Mouse (Mus musculus): ENCODE results near the gene Ccdc71. TPM values are rescaled to one million over a fixed set of nuclear protein-coding genes. Genes with fewer than 3 reads are reported as not detected.
A peak's percentile ranks its signal among the peaks of the same experiment; 100 is the strongest.

The Ccdc71 gene
- total RNA-seq, 2 experiments from 2014 or later, result 28.4 to 41.1 TPM

- no peak for DNase-seq (ENCODE audit: extremely low spot score in 1 of 2, low spot score in 1 of 2)
Observed at GRCm38 (mm10) chr9:108455747-108456571, 4.4 kb upstream of the Ccdc71 start.

GRCm38 (mm10) chr9:108456953-108457352 is 3.4 kb upstream of the Ccdc71 start:
- DNase-seq (ENCODE audit: extremely low spot score in 1 of 2, low spot score in 1 of 2), result no peak

GRCm38 (mm10) chr9:108459939-108460318 is 398 bp upstream of the Ccdc71 start:
- DNase-seq (ENCODE audit: extremely low spot score in 1 of 2, low spot score in 1 of 2), result no peak

- no peak for DNase-seq (ENCODE audit: extremely low spot score in 1 of 2, low spot score in 1 of 2)
Observed at GRCm38 (mm10) chr9:108461181-108461631, 879 bp downstream of the Ccdc71 start, which contains the start of gene Klhdc8b. Klhdc8b (minus strand) TSS chr9:108461581.

GRCm38 (mm10) chr9:108461675-108462074 is 1.3 kb downstream of the Ccdc71 start:
- DNase-seq (ENCODE audit: extremely low spot score in 1 of 2, low spot score in 1 of 2), result no peak

- no peak for DNase-seq (ENCODE audit: extremely low spot score in 1 of 2, low spot score in 1 of 2)
Observed at GRCm38 (mm10) chr9:108462192-108462591, 1.9 kb downstream of the Ccdc71 start.

GRCm38 (mm10) chr9:108463713-108464112 is 3.4 kb downstream of the Ccdc71 start:
- DNase-seq (ENCODE audit: extremely low spot score in 1 of 2, low spot score in 1 of 2), result no peak

- DNase-seq (ENCODE audit: extremely low spot score in 1 of 2, low spot score in 1 of 2), result no peak
Observed at GRCm38 (mm10) chr9:108466219-108466618, 5.9 kb downstream of the Ccdc71 start.

- no peak for DNase-seq (ENCODE audit: extremely low spot score in 1 of 2, low spot score in 1 of 2)
Observed at GRCm38 (mm10) chr9:108469430-108469829, 9.1 kb downstream of the Ccdc71 start.

GRCm38 (mm10) chr9:108469845-108470244 is 9.5 kb downstream of the Ccdc71 start:
- DNase-seq (ENCODE audit: extremely low spot score in 1 of 2, low spot score in 1 of 2), result no peak

- no peak for DNase-seq (ENCODE audit: extremely low spot score in 1 of 2, low spot score in 1 of 2)
Observed at GRCm38 (mm10) chr9:108474528-108474927, 14.2 kb downstream of the Ccdc71 start.

GRCm38 (mm10) chr9:108478638-108479156 is 18.4 kb downstream of the Ccdc71 start:
- DNase-seq (ENCODE audit: extremely low spot score in 1 of 2, low spot score in 1 of 2), result peak in 1 of 2 experiments; percentile 42

- DNase-seq (ENCODE audit: extremely low spot score in 1 of 2, low spot score in 1 of 2), result no peak
Observed at GRCm38 (mm10) chr9:108479241-108479640, 18.9 kb downstream of the Ccdc71 start.

- DNase-seq (ENCODE audit: extremely low spot score in 1 of 2, low spot score in 1 of 2), result no peak
Observed at GRCm38 (mm10) chr9:108479721-108480351, 19.5 kb downstream of the Ccdc71 start, which contains the start of gene Lamb2. Lamb2 (plus strand) TSS chr9:108479736.

GRCm38 (mm10) chr9:108480813-108481519 is 20.6 kb downstream of the Ccdc71 start:
- no peak for DNase-seq (ENCODE audit: extremely low spot score in 1 of 2, low spot score in 1 of 2)

- DNase-seq (ENCODE audit: extremely low spot score in 1 of 2, low spot score in 1 of 2), result no peak
Observed at GRCm38 (mm10) chr9:108481520-108482210, 21.3 kb downstream of the Ccdc71 start.

- no peak for DNase-seq (ENCODE audit: extremely low spot score in 1 of 2, low spot score in 1 of 2)
Observed at GRCm38 (mm10) chr9:108483051-108483790, 22.9 kb downstream of the Ccdc71 start.

- DNase-seq (ENCODE audit: extremely low spot score in 1 of 2, low spot score in 1 of 2), result no peak
Observed at GRCm38 (mm10) chr9:108484021-108484420, 23.7 kb downstream of the Ccdc71 start.

- DNase-seq (ENCODE audit: extremely low spot score in 1 of 2, low spot score in 1 of 2), result no peak
Observed at GRCm38 (mm10) chr9:108485301-108485875, 25.1 kb downstream of the Ccdc71 start.

Data from layer of hippocampus, postnatal 25 days (tissue).